Mouse (Mus musculus) gastrocnemius, postnatal 14 days (tissue): ENCODE measurements around the gene Gabra4. TPM values are rescaled to one million over a fixed set of nuclear protein-coding genes. Genes with fewer than 3 reads are reported as not detected.

Experiments used
- DNase-seq: peaks from one replicate; pipeline ENCODE4 v3.0.0; 2021; ENCODE audit warnings: mixed read lengths
- intact Hi-C: fragments of 180-260 bp; cut with DNase I; formaldehyde crosslinking; loops from one replicate; pipeline ENCODE4 v1.15.1; 2025; ENCODE audit warnings: low total_unique reads
- long read RNA-seq, 2 experiments: library from polyadenylated mRNA; stranded (forward); transcript quantifications; one replicate each; pipeline ENCODE4 v2.0.0; 2021
- total RNA-seq, 2 experiments: library from RNA; stranded (reverse); gene quantifications; 2 replicates each; pipeline ENCODE4 v1.2.3; 2021

Gabra4 gene
- under 1 TPM; 0.07 to 0.53 TPM for total RNA-seq
- long read RNA-seq, experiment 1 = 0 reads
- long read RNA-seq, experiment 2 = 0 reads

GRCm38 (mm10) chr5:71658115-71658497, at the start of gene Gabra4:
Gene Gabra4 (minus strand): TSS chr5:71658308.
- DNase-seq = no peak
- intact Hi-C loops = no loop called here

- intact Hi-C loops = no loop called here
These were observed 43.1 kb upstream of the Gabra4 start for GRCm38 (mm10) chr5:71701273-71701614.

DNA sequence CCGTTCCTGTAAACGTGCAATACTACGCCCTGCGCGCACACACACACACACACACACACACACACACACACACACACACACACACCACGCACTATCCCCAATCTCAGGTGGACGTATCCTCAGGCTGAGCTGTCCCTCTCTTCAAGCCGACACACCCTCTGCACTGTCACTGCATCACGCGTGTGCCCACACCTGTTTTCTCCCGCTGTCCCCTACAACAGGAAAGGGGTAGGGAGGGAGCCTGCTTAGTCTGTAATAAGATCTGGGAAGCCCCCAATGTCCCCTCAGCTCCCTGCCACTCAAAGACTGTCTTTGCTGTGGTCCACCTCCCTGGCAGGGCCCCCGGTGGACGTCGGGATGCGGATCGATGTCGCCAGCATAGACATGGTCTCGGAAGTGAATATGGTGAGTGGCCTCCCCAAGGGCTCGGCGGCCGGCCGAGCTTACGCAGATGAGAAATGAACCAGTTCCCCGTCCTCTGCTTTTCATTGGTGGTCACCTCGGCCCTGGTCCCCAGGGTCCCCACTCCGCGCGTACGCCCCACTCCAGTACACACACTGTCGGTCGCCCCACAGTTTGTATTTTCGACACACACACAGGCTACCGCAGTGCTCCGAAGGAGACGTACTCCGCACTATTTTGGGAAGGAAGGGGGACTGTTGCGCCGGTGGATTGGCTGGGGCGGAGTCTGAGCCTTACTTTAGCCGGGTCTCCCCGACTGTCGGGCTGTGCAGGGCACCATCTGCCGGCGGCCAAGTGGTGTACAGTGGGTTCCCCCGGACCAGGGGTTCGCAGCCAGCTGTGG, 42.6 kb upstream of the Gabra4 start:
- peak; percentile 17 for DNase-seq

More at GRCm38 (mm10) chr5:71701273-71701614, 43.1 kb upstream of the Gabra4 start:
- DNase-seq = no peak

DNA sequence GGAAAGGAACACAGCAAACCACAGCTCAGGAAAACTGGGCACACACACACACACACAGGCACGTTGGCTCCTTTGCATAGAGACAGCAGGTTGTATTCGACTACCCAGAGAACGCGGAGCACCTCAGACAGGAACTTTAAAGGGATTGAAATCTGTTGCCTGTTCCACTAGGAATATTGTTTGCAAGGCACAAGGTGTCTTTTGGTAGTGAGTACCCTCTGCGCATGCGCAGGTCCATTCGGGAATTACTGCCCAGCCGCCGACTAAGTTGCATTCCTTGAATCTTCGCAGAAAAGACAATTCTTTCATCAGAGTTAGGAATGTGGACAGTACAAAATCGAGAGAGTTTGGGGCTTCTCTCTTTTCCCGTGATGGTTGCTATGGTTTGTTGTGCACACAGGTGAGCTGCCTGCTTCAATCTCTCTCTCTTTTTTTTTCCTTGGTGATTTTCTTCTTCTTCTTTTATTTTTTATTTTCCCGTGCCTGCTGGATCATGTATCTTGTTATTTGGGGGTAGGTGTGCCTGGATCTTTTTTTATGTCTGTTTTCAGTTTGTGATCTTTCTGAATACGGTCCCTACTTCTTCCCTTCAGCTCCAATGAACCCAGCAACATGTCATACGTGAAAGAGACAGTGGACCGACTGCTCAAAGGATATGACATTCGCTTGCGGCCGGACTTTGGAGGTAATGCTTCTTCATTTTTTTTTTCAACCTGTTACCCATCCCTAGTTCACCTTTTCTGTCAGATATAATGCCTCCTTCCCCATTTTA, 41.8 kb upstream of the Gabra4 start:
- peak; percentile 7 for DNase-seq
- intact Hi-C loops = loop anchor here (10.0 kb wide), 1 partner anchor 555 kb away; no protein-coding TSS in a partner anchor

More for the DNA sequence above, 42.6 kb upstream of the Gabra4 start:
- intact Hi-C loops = no loop called here

- DNase-seq = no peak
- intact Hi-C loops = no loop called here
These were observed 7.5 kb upstream of the Gabra4 start for GRCm38 (mm10) chr5:71665593-71665992.

DNA sequence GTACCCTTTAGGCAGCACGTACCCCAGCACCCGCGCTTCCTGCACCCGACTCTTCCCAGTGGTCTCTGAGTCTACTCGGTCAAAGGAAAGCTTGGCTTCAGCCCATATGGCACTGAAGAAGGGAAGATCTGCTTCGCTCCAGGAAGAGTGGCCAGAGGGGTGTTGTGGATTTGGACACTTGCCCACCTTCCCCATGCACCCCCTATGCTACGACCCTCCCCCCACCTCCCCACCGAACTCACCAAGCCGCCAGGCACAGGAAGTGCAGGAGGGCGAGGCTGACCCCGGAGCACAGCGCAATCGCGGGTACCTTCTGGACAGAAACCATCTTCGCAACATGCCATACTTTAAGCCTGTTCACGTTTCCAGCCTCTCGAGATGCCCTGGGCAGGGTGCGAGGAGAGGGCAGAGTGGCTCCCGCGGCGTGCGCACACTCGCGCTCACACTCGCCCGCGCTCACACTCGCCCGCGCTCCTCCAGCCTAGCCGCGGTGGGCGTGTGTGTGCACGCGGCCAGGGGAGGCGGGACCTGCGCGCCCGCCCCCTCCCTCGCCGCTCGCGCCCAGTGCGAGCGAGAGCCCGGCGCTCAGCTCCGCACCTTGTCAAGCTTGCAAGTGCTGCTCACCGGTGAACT, 510 bp downstream of the Gabra4 start, which contains the start of gene Gabrb1:
TSS of gene Gabrb1 (plus strand) at position 632 of the 633 bp plus-strand sequence.
- peak; percentile 6 for DNase-seq

DNA sequence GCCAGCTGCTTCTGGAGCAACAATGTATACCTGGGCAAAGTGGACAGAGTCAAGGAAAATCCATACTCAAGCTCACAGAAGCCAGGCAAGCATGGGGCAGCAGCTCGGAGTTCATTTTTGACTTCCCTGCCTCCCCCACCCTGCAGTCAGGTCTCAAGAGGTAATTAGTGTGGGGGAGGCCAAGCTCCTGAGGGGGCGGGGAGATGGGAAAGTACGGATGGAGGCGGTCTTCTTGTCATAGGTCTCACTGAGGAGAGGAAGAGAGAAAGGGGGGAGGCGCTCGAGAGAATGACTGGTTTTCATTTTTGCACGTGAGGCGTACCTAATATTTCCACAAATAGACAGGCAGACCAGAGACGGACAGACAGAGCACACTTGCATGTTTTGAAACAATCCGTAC, 1.3 kb downstream of the Gabra4 start:
- intact Hi-C loops = no loop called here
- DNase-seq = no peak

More for the DNA sequence above, 510 bp downstream of the Gabra4 start, which contains the start of gene Gabrb1:
- intact Hi-C loops = no loop called here

GRCm38 (mm10) chr5:71654056-71654455, 4.1 kb downstream of the Gabra4 start:
- no peak for DNase-seq
- intact Hi-C loops = no loop called here

DNA sequence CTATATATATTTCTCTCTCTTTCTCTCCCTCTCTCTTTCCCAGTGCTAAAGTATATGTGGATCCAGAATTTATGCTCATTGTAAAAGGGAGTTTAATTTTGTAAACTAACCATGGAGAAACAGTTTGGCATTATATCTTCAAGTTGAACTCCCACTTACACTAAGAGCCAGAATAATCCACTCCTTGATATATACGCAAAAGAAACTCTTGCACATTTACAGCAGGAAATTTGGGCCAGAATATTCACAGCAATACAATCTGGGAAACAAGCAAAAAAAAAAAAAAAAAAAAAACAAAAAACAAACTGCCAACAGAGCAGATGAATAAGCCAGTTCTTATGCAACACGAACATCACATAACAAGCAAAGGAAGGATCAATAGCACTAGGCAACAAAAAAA, 10.0 kb downstream of the Gabra4 start:
- intact Hi-C loops = no loop called here
- no peak for DNase-seq

- DNase-seq = no peak
- intact Hi-C loops = no loop called here
These were observed 18.3 kb downstream of the Gabra4 start for GRCm38 (mm10) chr5:71639804-71640203.

DNA sequence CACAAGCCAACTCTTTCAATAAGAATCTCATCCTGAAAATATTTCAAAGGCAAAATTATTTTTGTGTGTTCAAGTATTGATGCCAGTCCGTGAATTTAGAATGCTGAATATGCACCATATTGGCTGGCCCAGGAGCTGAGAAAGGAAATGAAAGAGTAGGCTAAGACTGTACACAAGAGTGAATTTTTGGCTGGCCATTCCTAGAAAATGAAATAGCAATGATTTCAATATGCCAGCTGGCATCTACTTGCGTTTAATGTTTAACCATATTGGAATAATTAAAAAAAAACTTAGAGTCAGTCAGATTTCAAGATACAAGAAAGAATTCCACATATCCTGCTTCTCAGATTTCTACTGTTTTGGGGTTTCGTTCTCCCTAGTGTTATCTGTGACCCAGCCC, 30.3 kb downstream of the Gabra4 start:
- intact Hi-C loops = no loop called here
- no peak for DNase-seq

DNA sequence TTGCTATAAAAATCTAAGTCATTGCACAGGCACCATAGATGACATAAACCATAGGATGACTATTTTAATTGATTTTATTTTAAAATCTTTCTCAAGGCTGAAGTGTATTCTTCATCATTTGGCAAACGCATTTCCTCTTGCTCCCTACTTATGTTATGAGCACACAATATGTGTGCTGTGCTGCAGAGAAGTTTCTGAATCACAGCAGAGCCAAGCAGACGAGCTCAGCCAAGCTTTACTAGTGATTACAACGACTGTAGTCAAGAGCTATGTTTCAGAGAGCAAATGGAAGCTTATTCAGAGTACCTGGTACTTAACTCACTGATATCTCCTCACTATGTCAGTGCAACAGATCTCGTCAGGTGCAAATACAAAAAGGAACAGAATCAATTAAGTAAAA, 41.4 kb downstream of the Gabra4 start:
- no peak for DNase-seq
- intact Hi-C loops = no loop called here

DNA sequence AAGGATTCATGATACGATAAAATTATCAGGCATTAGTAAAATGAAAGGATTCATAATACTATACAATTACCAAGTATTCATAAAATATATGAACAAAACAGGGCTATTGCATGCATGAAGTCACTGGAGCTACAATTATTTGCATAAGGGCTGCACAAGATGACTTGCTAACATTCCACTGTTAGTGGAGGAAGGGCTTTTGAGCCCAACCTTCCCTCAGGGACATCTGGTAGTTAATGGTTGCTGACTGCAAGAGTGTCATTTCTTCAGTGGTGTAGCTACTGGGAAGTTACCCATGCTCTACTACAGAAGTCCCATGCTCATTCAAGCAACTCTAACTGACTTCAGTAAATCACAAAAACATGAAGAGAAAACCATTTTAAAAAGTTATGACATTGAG, 43.8 kb downstream of the Gabra4 start:
- intact Hi-C loops = no loop called here
- DNase-seq = no peak

DNA sequence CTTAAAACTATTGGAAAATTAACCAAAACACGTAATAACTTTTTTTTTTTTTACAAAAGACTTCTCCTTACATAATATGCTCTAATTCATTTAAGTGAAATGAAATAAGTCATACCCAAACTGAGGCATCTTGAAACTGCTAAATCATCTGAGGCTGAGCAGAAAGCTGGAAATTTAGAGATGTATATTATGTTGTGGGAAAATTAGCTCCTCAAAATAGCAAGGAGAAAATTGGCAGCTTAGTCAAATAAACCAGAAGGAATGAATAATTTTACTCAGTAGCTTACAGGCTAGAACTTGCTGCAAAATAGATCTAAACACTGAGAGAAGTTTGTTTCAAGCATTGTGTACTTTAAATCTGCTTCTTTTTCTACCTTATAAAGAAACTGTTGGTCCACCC, 49.4 kb downstream of the Gabra4 start:
- DNase-seq = no peak
- intact Hi-C loops = no loop called here

- intact Hi-C loops = no loop called here
- DNase-seq = no peak
These were observed 51.2 kb downstream of the Gabra4 start for GRCm38 (mm10) chr5:71606907-71607306.

- no peak for DNase-seq
- intact Hi-C loops = no loop called here
These were observed 53.9 kb downstream of the Gabra4 start for GRCm38 (mm10) chr5:71604128-71604690.

DNA sequence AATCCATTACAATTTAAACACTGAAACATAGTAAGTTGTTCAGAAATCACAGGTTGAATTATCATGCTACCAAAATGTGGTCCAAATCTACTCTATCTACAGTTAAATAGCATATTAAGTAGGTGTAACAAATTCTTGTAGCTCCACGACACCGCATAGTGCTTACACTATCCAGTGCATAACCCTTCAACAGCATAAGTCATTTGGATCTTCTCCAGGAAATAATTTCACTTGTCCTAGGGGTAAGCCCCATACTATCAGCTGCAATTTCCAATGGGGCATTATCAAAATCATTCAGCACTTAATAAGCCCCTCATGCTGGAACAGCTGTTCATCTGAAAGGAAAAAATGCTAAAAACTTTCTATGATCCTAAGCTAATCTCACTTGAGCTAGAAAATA, 62.8 kb downstream of the Gabra4 start:
- intact Hi-C loops = no loop called here

DNA sequence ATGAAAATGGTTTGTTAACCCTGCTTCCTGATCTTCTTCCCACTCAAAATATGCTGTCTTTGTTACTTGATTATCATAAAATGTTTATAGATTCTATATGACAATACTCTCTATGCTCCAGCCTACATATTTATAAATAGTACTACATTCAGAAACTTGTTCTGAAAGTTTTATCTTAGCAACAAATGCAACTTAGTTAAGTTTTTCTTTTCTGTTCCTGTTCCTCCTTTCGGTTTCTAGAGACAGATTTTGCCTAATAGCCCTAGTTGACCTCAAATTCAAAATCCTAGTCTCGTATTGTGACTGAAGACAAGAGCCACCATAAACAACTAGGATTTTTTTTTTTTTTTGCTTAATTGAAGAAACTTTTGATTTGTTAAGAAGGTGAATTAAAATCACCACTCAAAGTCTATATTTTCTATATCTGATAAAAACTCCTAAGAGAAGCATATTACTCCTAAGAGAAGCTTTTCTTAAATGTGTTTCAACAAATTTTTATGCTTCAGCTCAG, 64.3 kb downstream of the Gabra4 start:
- DNase-seq = no peak
- intact Hi-C loops = no loop called here

More for the DNA sequence above, 62.8 kb downstream of the Gabra4 start:
- no peak for DNase-seq

DNA sequence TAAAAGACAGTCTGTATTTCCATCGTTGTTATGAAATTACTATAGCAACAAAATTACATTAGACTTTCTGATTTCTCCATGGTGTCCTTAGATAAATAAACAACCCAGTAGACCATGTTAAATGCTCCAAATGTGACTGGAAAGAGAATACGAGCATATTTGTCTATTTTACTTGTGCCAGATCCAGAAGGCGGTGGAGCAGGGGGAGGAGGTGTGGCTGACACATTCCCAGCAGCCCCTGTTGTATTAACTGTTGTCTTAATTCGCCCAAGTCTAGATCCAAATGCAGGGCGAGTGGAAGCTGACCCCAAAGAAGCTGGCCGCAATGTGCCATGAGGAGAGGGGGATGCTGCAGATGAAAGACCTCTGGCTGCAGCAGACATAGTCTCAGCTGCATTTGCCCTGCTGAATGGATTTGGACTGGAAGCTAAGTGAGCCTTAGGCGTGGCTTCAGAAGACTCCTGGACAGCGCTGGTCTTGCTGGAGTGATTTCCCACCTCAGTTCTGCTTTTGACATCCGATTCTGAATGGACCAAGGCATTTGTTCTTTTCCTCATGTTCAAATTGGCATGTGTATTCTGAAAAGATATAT, 86.4 kb downstream of the Gabra4 start:
- DNase-seq = no peak
- intact Hi-C loops = no loop called here
